In the genomic region with DNA sequence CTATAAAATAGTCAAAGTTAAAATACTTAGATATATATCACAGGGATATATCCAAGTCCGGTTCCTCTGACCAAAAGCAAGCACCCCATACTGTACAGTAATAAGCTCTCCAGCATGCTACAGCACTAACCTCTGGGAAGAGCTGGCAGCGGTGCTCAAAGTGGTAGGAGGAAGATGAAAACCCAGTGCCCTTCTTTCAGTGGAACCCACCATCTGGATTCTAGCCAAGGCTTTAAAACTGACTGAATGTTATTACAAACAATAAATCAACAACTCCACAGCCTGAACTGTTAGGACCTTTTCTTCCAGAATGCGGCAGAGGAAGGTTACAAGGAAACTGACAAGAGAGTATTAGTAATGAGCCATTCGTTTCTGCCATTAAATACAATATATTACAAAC, we compare ENCODE assay signal across 8 mouse cellular contexts. TPM values are rescaled to one million over a fixed set of nuclear protein-coding genes. Genes with fewer than 3 reads are reported as not detected.
A peak's percentile ranks its signal among the peaks of the same experiment; 100 is the strongest.
DNase-seq lines count a peak whose midpoint lies in the region; ATAC-seq and TF ChIP-seq lines count a peak whose summit lies in the region.

No protein-coding gene starts in this region.

- TF ChIP-seq CTCF in G1E (IDR thresholded peaks at IDR 0.05; ENCODE audit: low read depth, low read length) = no peak

- WGBS in heart, embryonic 13.5 days = 59% methylated on average over 4 of the region's 4 CpGs
- 31% methylated on average over 4 of the region's 4 CpGs for WGBS in forebrain, embryonic 13.5 days
- 53% methylated on average over 4 of the region's 4 CpGs for WGBS in liver, embryonic 16.5 days (ENCODE audit: insufficient replicate concordance)

- H3K4me3 ChIP-seq in heart, embryonic 13.5 days = peak overlapping the region; percentile 81; the same call in 1 of the 2 replicates
- H3K4me3 ChIP-seq in G1E (ENCODE audit: low read depth, low read length) = peak overlapping the region; percentile 63
- H3K4me3 ChIP-seq in forebrain, embryonic 13.5 days = peak overlapping the region; percentile 93
- peak overlapping the region; percentile 39 for H3K4me3 ChIP-seq in liver, embryonic 16.5 days (ENCODE audit: low read depth, low read length)

- H3K9ac ChIP-seq in heart, embryonic 13.5 days = peak overlapping the region; percentile 37; the same call in 1 of the 2 replicates
- peak overlapping the region; percentile 60 for H3K9ac ChIP-seq in forebrain, embryonic 13.5 days
- H3K9ac ChIP-seq in liver, embryonic 16.5 days (ENCODE audit: low read depth, low read length) = peak overlapping the region; percentile 47

- peaks cover 21% of the 10 kb centered on the region for H3K4me1 ChIP-seq in heart, embryonic 13.5 days
- peaks cover 43% of the 10 kb centered on the region for H3K4me1 ChIP-seq in G1E (ENCODE audit: insufficient read depth, low read depth, low read length)
- H3K4me1 ChIP-seq in forebrain, embryonic 13.5 days = peaks cover 13% of the 10 kb centered on the region
- peaks cover 10% of the 10 kb centered on the region for H3K4me1 ChIP-seq in liver, embryonic 16.5 days (ENCODE audit: control insufficient read depth, low read depth, low read length)

- H3K9me3 ChIP-seq in heart, embryonic 13.5 days = no peaks in the 10 kb centered on the region
- H3K9me3 ChIP-seq in G1E (replicated peaks) = no peaks in the 10 kb centered on the region
- H3K9me3 ChIP-seq in forebrain, embryonic 13.5 days (replicated peaks) = no peaks in the 10 kb centered on the region
- no peaks in the 10 kb centered on the region for H3K9me3 ChIP-seq in liver, embryonic 16.5 days (replicated peaks; ENCODE audit: control insufficient read depth, low read length)

- no peak for DNase-seq in heart, adult 18-20 months
- no peak for DNase-seq in G1E (ENCODE audit: low spot score)
- DNase-seq in natural killer cell, adult 2 months (ENCODE audit: low spot score in 2 of 2) = no peak
- DNase-seq in urinary bladder, adult 2 months (ENCODE audit: low spot score) = no peak
- DNase-seq in spleen, adult 18-20 months = no peak

- 0 out of 2 replicates have a peak, but pooled peaks cover 4% of the 10 kb centered on the region for H3K36me3 ChIP-seq in heart, embryonic 13.5 days
- peaks cover 6% of the 10 kb centered on the region for H3K36me3 ChIP-seq in G1E (replicated peaks)
- H3K36me3 ChIP-seq in forebrain, embryonic 13.5 days (ENCODE audit: poor library complexity, severe bottlenecking) = no peaks in the 10 kb centered on the region
- no peaks in the 10 kb centered on the region for H3K36me3 ChIP-seq in liver, embryonic 16.5 days (ENCODE audit: control insufficient read depth, insufficient read depth)

- H3K4me2 ChIP-seq in heart, embryonic 13.5 days = peak overlapping the region; percentile 85
- peak overlapping the region; percentile 61 for H3K4me2 ChIP-seq in forebrain, embryonic 13.5 days
- peak overlapping the region; percentile 68 for H3K4me2 ChIP-seq in liver, embryonic 16.5 days (ENCODE audit: low read depth, low read length)

- no peak overlapping the region for H3K27ac ChIP-seq in heart, embryonic 13.5 days (replicated peaks)
- H3K27ac ChIP-seq in forebrain, embryonic 13.5 days = peak overlapping the region; percentile 15; the same call in 1 of the 2 replicates
- no peak overlapping the region for H3K27ac ChIP-seq in liver, embryonic 16.5 days (ENCODE audit: low read length)

- ATAC-seq in heart, embryonic 13.5 days (ENCODE audit: extremely low read depth, insufficient number of reproducible peaks, low FRiP score, low TSS enrichment) = no peak
- ATAC-seq in G1E (ENCODE audit: extremely low read depth, insufficient number of reproducible peaks, low FRiP score, poor library complexity, severe bottlenecking) = no peak
- ATAC-seq in forebrain, embryonic 13.5 days = no peak
- no peak for ATAC-seq in liver, embryonic 16.5 days (ENCODE audit: low read depth)

- H3K27me3 ChIP-seq in heart, embryonic 13.5 days (replicated peaks) = no peaks in the 10 kb centered on the region
- no peaks in the 10 kb centered on the region for H3K27me3 ChIP-seq in G1E (ENCODE audit: insufficient read depth, low read length)
- H3K27me3 ChIP-seq in forebrain, embryonic 13.5 days = no peaks in the 10 kb centered on the region
- H3K27me3 ChIP-seq in liver, embryonic 16.5 days (ENCODE audit: control insufficient read depth, insufficient read depth, low read depth, low read length) = no peaks in the 10 kb centered on the region

RNA-seq across cellular contexts. Expression of gene Xpr1, which starts 1.8 kb away (rescaled TPM):
- 9.5 and 10.3 TPM in 2 replicates for polyA plus RNA-seq in heart, embryonic 13.5 days (2015; fragmentation: Nextera tagmentation; extraction: Ambion mirVana)
- total RNA-seq in heart, adult 18-20 months (2021) = 10 to 100 TPM; 28.8 to 33.5 TPM
- total RNA-seq in G1E (2014; fragmentation: Nextera tagmentation) (176 and 193 TPM in 2 replicates), G1E (2017) (37.0 and 43.4 TPM in 2 replicates)
- polyA plus RNA-seq in G1E (2012) = 9.0 and 11.5 TPM in 2 replicates
- polyA plus RNA-seq in forebrain, embryonic 13.5 days (2015; fragmentation: Nextera tagmentation; extraction: Ambion mirVana) = 42.8 and 49.8 TPM in 2 replicates
- 3.2 and 3.4 TPM in 2 replicates for polyA plus RNA-seq in liver, embryonic 16.5 days (2015; fragmentation: Nextera tagmentation; extraction: Ambion mirVana)
- polyA plus RNA-seq in urinary bladder, adult 2 months (2012; rRNA removed) = 12.3 and 17.3 TPM in 2 replicates

Comparison
In these comparisons a context has a peak if more than half of its experiments do, and no peak if none do; other contexts are left out.
1. H3K4me3 ChIP-seq: peak in every context shown above with its lines; median percentile 93 in forebrain, embryonic 13.5 days; 81 in heart, embryonic 13.5 days; 63 in G1E; 39 in liver, embryonic 16.5 days.